Mouse (Mus musculus): Measurements from ENCODE around the gene D5Ertd579e. TPM values are rescaled to one million over a fixed set of nuclear protein-coding genes. Genes with fewer than 3 reads are reported as not detected.

Gene D5Ertd579e
- polyA plus RNA-seq, 1 experiment from 2014 or later: 23.7 TPM

- no peak for DNase-seq (ENCODE audit: low spot score)
- H3K4me3 ChIP-seq: no peak overlapping the region
- no peaks in the 10 kb centered on the region for H3K9me3 ChIP-seq (replicated peaks)
- H3K27me3 ChIP-seq (ENCODE audit: low read depth, poor library complexity, severe bottlenecking): no peaks in the 10 kb centered on the region
- H3K36me3 ChIP-seq: no peaks in the 10 kb centered on the region
- no peak overlapping the region for H3K27ac ChIP-seq (replicated peaks)
- H3K4me1 ChIP-seq: peaks cover 12% of the 10 kb centered on the region
- 68% methylated on average over 4 of the region's 4 CpGs for WGBS
These were observed 139.5 kb downstream of the D5Ertd579e start for GRCm38 (mm10) chr5:36556289-36556688.

DNA sequence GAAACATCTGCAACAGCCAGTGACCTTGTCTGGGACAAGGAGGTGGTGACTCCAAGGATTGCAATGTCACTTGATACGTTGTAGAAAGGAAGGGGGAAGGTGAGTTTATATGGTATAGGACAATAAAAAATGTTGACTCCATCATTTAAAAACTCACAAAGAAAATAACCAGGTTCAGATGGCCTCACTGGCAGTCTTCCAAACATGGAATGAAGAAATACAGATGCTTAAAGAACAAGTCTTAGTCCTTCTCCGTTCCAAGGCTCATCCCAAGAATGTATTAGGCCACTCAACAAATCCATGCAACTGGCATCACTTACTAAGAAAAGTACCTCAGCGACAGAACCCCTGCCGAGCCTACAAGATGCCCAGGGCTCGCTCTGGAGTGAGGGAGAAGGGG, 141.3 kb downstream of the D5Ertd579e start:
- Histone ChIP-seq H3K4me1 (peaks cover 16% of the 10 kb centered on the region), H3K9me3 (replicated peaks) (no peaks in the 10 kb centered on the region), H3K27ac (replicated peaks) (no peak overlapping the region), H3K27me3 (ENCODE audit: low read depth, poor library complexity, severe bottlenecking) (no peaks in the 10 kb centered on the region), H3K36me3 (no peaks in the 10 kb centered on the region), H3K4me3 (no peak overlapping the region)
- no peak for DNase-seq (ENCODE audit: low spot score)
- WGBS: 83% methylated on average over 5 of the region's 5 CpGs

- no peak for DNase-seq (ENCODE audit: low spot score)
- Histone ChIP-seq H3K4me3 (no peak overlapping the region), H3K27ac (replicated peaks) (no peak overlapping the region), H3K36me3 (no peaks in the 10 kb centered on the region), H3K27me3 (ENCODE audit: low read depth, poor library complexity, severe bottlenecking) (no peaks in the 10 kb centered on the region), H3K4me1 (peaks cover 21% of the 10 kb centered on the region), H3K9me3 (replicated peaks) (no peaks in the 10 kb centered on the region)
- 91% methylated on average over 4 of the region's 4 CpGs for WGBS
These were observed 141.9 kb downstream of the D5Ertd579e start for GRCm38 (mm10) chr5:36553886-36554285.

DNA sequence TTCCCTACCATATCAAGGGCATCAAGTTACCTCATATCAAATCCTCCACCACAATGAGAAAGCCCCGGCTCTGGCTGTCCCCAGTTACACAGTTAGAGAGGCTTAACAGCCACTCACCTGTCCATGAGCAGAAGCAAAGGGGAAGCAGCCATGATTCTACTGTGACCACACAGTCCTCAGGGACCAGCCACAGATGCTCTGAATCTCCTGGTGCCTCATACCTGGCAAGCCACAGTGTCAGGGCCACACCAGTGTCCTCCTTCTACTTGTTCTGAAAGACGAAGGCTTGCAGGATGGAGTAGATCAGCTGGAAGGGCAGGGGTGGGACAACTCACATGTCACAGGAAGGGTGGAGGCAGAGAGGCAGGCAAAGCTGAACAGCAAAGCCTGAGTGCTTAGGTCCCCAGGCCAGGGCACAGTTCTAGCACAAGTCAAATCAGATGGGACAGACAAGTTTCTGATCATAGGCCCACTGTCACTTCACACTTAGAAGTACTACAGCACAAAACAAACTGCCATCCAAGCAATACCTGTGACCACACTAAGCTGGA, 142.7 kb downstream of the D5Ertd579e start:
- no peaks in the 10 kb centered on the region for H3K9me3 ChIP-seq (replicated peaks)
- no peaks in the 10 kb centered on the region for H3K36me3 ChIP-seq
- H3K4me1 ChIP-seq: peaks cover 21% of the 10 kb centered on the region
- no peak overlapping the region for H3K27ac ChIP-seq (replicated peaks)
- no peak for DNase-seq (ENCODE audit: low spot score)
- H3K4me3 ChIP-seq: no peak overlapping the region
- 91% methylated on average over 2 of the region's 2 CpGs for WGBS
- H3K27me3 ChIP-seq (ENCODE audit: low read depth, poor library complexity, severe bottlenecking): no peaks in the 10 kb centered on the region

DNA sequence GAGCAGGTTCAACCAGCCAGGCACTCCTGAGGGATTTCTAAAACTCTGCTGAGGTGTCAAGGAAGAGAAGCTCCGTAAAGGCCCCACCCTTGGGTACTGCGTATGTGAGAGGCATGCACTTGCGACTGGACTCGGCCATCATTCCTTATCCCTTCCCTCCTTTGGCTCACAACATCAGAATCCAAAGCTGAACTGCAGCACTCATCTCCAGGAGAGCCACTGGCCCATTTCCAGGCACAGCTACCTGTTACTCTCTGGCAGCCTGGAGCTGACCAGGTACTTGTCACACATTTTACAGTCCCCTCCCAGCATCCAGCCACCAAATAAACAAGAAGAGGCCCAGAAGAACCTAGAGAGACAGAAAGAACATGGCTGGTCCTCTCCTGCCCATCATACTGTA, 143.4 kb downstream of the D5Ertd579e start:
- Histone ChIP-seq H3K4me3 (no peak overlapping the region), H3K4me1 (peaks cover 15% of the 10 kb centered on the region), H3K27ac (replicated peaks) (no peak overlapping the region), H3K9me3 (replicated peaks) (no peaks in the 10 kb centered on the region), H3K36me3 (no peaks in the 10 kb centered on the region), H3K27me3 (ENCODE audit: low read depth, poor library complexity, severe bottlenecking) (no peaks in the 10 kb centered on the region)
- 90% methylated on average over 4 of the region's 4 CpGs for WGBS
- no peak for DNase-seq (ENCODE audit: low spot score)

Other genes starting within 250 kb of the D5Ertd579e start
- 57.4 and 63.7 TPM in 2 replicates for gene Grpel1, start 231.0 kb downstream of the D5Ertd579e start, polyA plus RNA-seq (2016; fragmentation: Nextera tagmentation; extraction: Ambion mirVana)
- gene Tada2b, start 211.7 kb downstream of the D5Ertd579e start, polyA plus RNA-seq (2016; fragmentation: Nextera tagmentation; extraction: Ambion mirVana): 2.0 and 2.3 TPM in 2 replicates
- gene Ccdc96, start 211.4 kb downstream of the D5Ertd579e start, polyA plus RNA-seq (2016; fragmentation: Nextera tagmentation; extraction: Ambion mirVana): 4.3 and 5.0 TPM in 2 replicates
- 35.2 and 41.2 TPM in 2 replicates for gene Tbc1d14, start 102.7 kb downstream of the D5Ertd579e start, polyA plus RNA-seq (2016; fragmentation: Nextera tagmentation; extraction: Ambion mirVana)
- gene Bloc1s4, start 52.6 kb upstream of the D5Ertd579e start, polyA plus RNA-seq (2016; fragmentation: Nextera tagmentation; extraction: Ambion mirVana): 21.1 and 23.5 TPM in 2 replicates
- 443 and 463 TPM in 2 replicates for gene Mrfap1, start 100.7 kb upstream of the D5Ertd579e start, polyA plus RNA-seq (2016; fragmentation: Nextera tagmentation; extraction: Ambion mirVana)
- gene Man2b2, start 134.6 kb upstream of the D5Ertd579e start, polyA plus RNA-seq (2016; fragmentation: Nextera tagmentation; extraction: Ambion mirVana): 15.4 and 16.2 TPM in 2 replicates
- gene Ppp2r2c, start 172.5 kb upstream of the D5Ertd579e start, polyA plus RNA-seq (2016; fragmentation: Nextera tagmentation; extraction: Ambion mirVana): 0.48 and 0.83 TPM in 2 replicates

Data from midbrain, embryonic 10.5 days (tissue).